Comparison of ENCODE assay signal across 27 mouse cellular contexts in the genomic region with DNA sequence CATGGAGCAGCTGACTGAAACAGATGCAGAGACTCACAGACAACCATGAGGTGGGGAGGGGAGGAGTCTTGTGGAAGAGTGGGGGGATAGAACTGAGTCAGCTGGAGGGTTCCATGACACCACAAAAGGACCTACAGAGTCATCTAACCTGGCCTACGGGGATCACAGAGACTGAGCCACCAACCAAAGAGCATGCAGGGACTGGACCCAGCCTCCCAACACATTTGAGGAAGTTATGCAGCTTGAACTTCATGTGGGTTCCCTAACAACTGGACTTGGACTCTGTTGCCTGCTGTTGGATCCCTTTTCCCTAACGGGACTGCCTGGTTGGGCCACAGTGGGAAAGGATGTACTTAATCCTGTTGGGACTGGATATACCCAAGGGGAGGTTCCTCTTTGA. TPM values are rescaled to one million over a fixed set of nuclear protein-coding genes. Genes with fewer than 3 reads are reported as not detected.
"Had no signal": no experiment of that assay in that cellular context is flagged by ENCODE, and none has a peak within 500 bp of the region (broad histone marks: within the 10 kb centered on the region; RNA-seq: fewer than 3 reads in every experiment).

No protein-coding gene starts in this region.

- H3K9ac ChIP-seq: heart, embryonic 13.5 days; heart, embryonic 15.5 days; hindbrain, embryonic 12.5 days; hindbrain, embryonic 14.5 days; intestine, embryonic 15.5 days; limb, embryonic 12.5 days had no signal

- ATAC-seq: hindbrain, embryonic 16.5 days; inflammation-experienced regulatory T-cells, adult 6 months; intestine, embryonic 15.5 days; intestine, postnatal 0 days had no signal

- DNase-seq: gastrocnemius, postnatal 14 days; gastrocnemius, postnatal 36 days; heart, adult 2 months; heart, postnatal 14 days; heart, postnatal 36 days; kidney, adult 18-20 months; kidney, adult 8-10 months; kidney, postnatal 10 days; kidney, postnatal 25 days; kidney, postnatal 4 days; liver had no signal

- H3K4me1 ChIP-seq: heart, embryonic 13.5 days; heart, embryonic 15.5 days; hindbrain, embryonic 12.5 days; intestine, embryonic 15.5 days; limb, embryonic 12.5 days had no signal

- H3K4me3 ChIP-seq: heart, adult 2 months; heart, embryonic 13.5 days; heart, embryonic 15.5 days; hindbrain, embryonic 10.5 days; hindbrain, embryonic 12.5 days; intestine, embryonic 15.5 days; layer of hippocampus, adult 2 months; left cerebral cortex, adult 2 months; limb, embryonic 10.5 days; limb, embryonic 12.5 days had no signal

- H3K27ac ChIP-seq: heart, adult 2 months; heart, embryonic 13.5 days; heart, embryonic 15.5 days; hindbrain, embryonic 10.5 days; hindbrain, embryonic 12.5 days; hindbrain, embryonic 14.5 days; intestine, embryonic 15.5 days; layer of hippocampus, adult 2 months; left cerebral cortex, adult 2 months; limb, embryonic 10.5 days; limb, embryonic 12.5 days had no signal

- H3K36me3 ChIP-seq: heart, embryonic 13.5 days; heart, embryonic 15.5 days; hindbrain, embryonic 10.5 days; hindbrain, embryonic 12.5 days; intestine, embryonic 15.5 days; limb, embryonic 10.5 days; limb, embryonic 12.5 days had no signal

- H3K4me2 ChIP-seq: heart, embryonic 11.5 days; heart, embryonic 13.5 days; heart, embryonic 15.5 days; hindbrain, embryonic 12.5 days; hindbrain, embryonic 14.5 days; intestine, embryonic 15.5 days; limb, embryonic 12.5 days; liver, embryonic 11.5 days had no signal

- H3K27me3 ChIP-seq: heart, embryonic 13.5 days; heart, embryonic 15.5 days; hindbrain, embryonic 12.5 days; intestine, embryonic 15.5 days; limb, embryonic 12.5 days had no signal

- H3K9me3 ChIP-seq: heart, embryonic 13.5 days; heart, embryonic 15.5 days; hindbrain, embryonic 10.5 days; hindbrain, embryonic 12.5 days; intestine, embryonic 15.5 days; limb, embryonic 10.5 days; limb, embryonic 12.5 days had no signal

RNA-seq across cellular contexts. Expression of a gene that starts 16.2 kb away (rescaled TPM):
- total RNA-seq: gastrocnemius, postnatal 36 days; heart, adult 2 months; heart, postnatal 14 days; heart, postnatal 36 days had no signal
- polyA plus RNA-seq: heart, embryonic 15.5 days; heart, postnatal 0 days; inflammation-experienced regulatory T-cells, adult 6 months had no signal
